Mouse (Mus musculus): ENCODE data around the gene Nrsn2. TPM values are rescaled to one million over a fixed set of nuclear protein-coding genes. Genes with fewer than 3 reads are reported as not detected.

The Nrsn2 gene
- total RNA-seq, 2 experiments from 2014 or later, result 0.23 TPM; not detected in 1

Other genes with a start within 250 kb of the Nrsn2 start
- gene Tcf15, start 233.1 kb downstream of the Nrsn2 start, total RNA-seq (2021), result 10 to 100 TPM; 18.4 to 21.9 TPM
- 10 to 100 TPM; 77.4 to 89.6 TPM for gene Csnk2a1, start 149.8 kb downstream of the Nrsn2 start, total RNA-seq (2021)
- gene Tbc1d20, start 82.8 kb downstream of the Nrsn2 start, total RNA-seq (2021), result 10 to 100 TPM; 50.3 to 50.5 TPM
- 10 to 100 TPM; 60.1 to 67.8 TPM for gene Rbck1, start 44.0 kb downstream of the Nrsn2 start, total RNA-seq (2021)
- 1 to 10 TPM; 1.4 to 1.7 TPM for gene Trib3, start 32.6 kb downstream of the Nrsn2 start, total RNA-seq (2021)
- gene Sox12, start 21.4 kb upstream of the Nrsn2 start, total RNA-seq (2021), result 10 to 100 TPM; 17.6 TPM
- gene Zcchc3, start 38.4 kb upstream of the Nrsn2 start, total RNA-seq (2021), result 10 to 100 TPM; 12.3 to 13.6 TPM
- under 1 TPM; 0.15 to 0.18 TPM for gene 6820408C15Rik, start 38.9 kb upstream of the Nrsn2 start, total RNA-seq (2021)
- gene Defb23, start 88.0 kb upstream of the Nrsn2 start, total RNA-seq (2021), result not detected
- not detected for gene Defb20, start 100.4 kb upstream of the Nrsn2 start, total RNA-seq (2021)
- not detected for gene Defb22, start 113.5 kb upstream of the Nrsn2 start, total RNA-seq (2021)
- not detected for gene Defb26, start 135.1 kb upstream of the Nrsn2 start, total RNA-seq (2021)
- gene Defb28, start 141.6 kb upstream of the Nrsn2 start, total RNA-seq (2021), result not detected
- gene Defb29, start 163.5 kb upstream of the Nrsn2 start, total RNA-seq (2021), result not detected
- not detected for gene Gm17416, start 192.7 kb upstream of the Nrsn2 start, total RNA-seq (2021)
- gene Defb21, start 196.1 kb upstream of the Nrsn2 start, total RNA-seq (2021), result not detected
- gene Defb19, start 203.7 kb upstream of the Nrsn2 start, total RNA-seq (2021), result not detected
- gene Defb45, start 222.8 kb upstream of the Nrsn2 start, total RNA-seq (2021), result not detected
- not detected for gene Defb36, start 227.7 kb upstream of the Nrsn2 start, total RNA-seq (2021)
- 1 to 10 TPM; 2.2 to 5.5 TPM for gene Defb25, start 246.4 kb upstream of the Nrsn2 start, total RNA-seq (2021)

Measured in gastrocnemius, postnatal 4 days (tissue).